Mouse (Mus musculus) ZHBTc4 (cell line): ENCODE measurements around the gene G3bp1.
A peak's percentile ranks its signal among the peaks of the same experiment; 100 is the strongest.

Experiments used
- DNase-seq: peaks from one replicate; pipeline ENCODE4 v3.0.0-alpha.2; 2011; ENCODE audit warnings: low read depth, low spot score

The G3bp1 gene

DNA sequence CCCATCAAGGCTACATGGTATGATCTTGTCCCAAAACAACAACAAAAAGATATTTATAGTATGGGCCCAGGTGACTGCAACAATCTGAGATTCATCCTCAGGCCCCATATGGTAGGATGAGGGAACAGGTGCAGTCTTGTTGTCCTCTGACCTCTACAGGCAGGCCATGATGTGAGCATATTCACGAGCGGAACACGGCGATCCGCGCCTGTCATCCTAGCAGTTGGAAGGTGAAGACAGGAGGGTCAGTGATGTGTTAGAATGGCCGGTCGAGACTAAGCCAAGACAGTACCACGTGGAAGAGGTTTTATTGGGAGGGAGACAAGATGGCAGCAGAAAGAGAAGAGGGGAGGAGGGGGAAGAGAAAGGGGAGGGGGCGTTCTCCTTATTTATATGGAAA, 4.8 kb upstream of the G3bp1 start:
- DNase-seq, result no peak

DNA sequence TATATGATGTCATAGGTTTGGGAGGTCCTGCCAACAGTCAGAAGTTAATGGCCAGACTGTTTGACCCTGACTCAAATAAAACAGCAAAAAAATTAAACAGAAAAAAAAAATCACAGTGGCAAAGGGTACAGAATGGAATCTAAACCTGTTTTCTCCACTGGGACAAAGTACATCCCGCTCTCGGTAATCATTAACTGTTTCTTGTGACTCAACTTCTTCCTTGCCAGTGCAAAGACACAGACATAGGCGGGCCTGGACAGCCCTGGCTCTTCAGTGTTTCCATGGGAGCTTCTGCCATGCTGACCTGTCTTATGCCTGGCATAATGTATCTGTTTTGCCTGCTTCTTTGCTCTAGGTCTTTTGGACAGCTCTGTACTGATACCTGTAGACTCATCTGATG, 4.3 kb upstream of the G3bp1 start:
- DNase-seq, result no peak

DNA sequence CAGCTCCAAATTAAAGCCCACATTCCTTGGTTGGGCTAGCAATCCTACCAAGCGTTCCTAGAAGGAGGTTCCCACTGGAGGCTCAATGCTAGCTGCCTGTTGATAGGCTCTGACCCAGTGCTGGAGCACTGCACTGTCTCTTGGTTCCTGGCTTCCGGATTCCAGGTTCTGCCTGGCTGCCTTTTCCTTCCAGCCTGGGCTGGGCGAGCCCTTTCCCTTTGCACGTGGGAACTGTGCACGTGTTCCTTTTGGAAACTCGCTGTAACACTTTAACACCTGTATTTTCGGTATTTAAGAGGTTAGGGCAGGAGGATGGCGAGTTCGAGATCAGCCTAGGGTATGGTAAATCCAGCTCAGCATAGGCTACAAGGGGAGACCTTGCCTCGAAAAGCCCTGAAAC, 1.5 kb upstream of the G3bp1 start:
- peak; percentile 95 for DNase-seq

DNA sequence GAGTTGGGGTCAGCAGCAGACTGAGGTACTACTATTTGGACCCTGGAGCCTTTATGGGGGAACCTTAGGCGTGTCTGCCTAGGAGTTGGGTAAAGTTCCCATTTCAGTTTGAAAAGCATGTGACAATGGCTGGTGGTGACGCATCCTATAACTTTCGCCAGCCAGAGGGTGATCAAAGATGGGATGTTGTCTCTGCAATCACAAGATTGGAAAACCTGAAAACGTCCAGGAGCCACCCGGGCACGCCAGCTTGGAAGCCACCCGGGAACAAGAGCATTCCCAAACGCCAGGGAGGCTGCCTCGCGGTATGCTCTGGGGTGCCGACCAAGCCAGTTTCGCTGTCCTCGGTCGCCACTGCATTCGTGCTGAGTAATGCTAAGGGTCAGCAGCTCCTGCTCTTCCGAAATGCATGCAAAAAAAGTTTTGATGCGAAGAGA, 856 bp upstream of the G3bp1 start:
- no peak for DNase-seq

DNA sequence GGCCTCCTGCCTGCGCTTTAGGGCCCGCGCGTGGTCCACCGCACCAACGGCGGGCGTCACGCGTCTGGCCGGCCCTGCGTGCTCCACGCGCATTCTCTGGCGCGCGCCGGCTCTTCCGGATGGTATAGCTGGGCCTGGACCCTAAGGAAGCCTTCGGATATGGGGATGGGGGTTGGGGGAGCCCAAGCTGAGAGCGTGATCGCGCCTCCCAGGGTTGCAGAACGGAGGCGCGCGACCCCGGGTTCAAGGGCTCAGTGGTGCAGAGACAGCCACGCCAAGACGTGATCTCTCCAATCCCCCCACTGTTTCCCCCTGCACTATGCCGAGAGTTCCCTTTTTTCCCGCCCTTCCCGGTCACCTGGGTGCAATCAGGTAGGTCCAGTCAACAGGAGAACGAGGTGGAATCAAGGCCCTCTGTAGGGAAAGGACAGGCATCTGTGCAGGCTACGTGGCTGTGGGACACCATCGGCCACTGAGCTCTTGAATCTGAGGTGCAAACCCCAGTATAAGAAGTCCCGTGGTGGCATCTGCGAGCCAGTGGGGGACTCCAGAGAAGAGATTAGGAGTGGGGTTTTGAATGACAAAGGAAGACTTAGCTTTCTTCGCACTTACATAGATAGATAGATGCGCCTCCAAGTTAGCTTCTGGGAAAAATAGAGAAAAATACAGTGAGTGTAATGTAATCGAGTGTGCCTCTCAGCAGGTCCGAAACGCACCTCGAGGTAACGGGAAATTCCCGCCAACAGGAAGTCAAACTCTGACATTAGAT, 622 bp downstream of the G3bp1 start:
- DNase-seq, result peak; percentile 53

DNA sequence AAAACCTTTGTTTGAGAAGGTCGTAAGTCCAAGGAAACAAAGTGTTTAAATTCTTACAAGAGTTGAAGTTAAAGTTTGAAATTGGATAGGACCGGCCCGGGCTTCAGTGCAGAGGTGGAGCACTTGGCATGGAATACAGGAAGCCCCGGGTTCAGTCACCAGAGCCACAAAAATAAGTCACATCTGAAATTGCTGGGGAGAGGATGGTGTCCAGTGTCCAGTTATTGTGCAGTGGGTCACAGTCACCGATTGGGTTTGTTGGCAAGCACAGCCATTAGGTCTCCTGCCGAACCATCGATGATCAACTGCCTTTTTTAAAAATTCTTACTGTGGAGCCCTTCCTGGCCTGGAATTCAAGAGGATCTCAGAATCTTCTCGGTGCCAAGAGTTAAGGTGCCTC, 1.3 kb downstream of the G3bp1 start:
- DNase-seq, result no peak

DNA sequence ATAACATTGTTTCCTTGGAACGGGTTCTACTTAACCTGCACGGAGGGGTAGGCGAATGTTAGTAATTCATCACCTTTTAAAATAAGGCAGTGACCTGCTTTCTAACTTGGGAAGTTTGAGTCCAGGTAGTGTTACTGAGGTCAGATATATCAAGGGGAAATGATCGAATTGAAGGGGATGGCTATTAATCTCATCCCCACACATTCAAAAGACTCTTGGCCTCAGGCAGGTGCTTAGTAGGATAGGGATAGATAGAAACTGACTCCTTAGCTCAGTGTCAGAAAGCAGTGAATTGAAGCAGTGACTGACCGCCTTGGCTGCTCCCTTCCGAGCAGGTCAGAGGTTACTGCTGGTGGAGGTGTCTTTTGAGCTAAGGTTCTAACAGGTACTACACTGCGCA, 2.0 kb downstream of the G3bp1 start:
- no peak for DNase-seq

DNA sequence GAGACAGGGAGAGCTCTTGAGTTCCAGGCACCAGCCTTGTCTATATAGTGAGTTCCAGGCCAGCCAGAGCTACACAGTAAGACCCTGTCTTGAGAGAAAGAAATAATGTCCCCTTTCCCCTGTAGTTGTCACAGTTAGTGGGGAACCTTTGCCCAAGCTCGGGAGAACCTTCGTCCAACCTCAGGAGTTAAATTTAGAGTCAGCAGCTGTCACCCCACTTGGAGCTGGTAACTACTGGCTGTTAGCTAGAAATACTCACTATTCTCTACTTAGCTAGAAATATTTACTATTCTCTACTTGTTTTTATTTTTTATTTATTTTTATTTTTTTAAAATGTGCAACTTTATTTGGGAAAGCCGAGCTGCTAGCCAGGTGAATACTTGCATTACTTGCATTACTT, 3.7 kb downstream of the G3bp1 start:
- DNase-seq, result no peak

DNA sequence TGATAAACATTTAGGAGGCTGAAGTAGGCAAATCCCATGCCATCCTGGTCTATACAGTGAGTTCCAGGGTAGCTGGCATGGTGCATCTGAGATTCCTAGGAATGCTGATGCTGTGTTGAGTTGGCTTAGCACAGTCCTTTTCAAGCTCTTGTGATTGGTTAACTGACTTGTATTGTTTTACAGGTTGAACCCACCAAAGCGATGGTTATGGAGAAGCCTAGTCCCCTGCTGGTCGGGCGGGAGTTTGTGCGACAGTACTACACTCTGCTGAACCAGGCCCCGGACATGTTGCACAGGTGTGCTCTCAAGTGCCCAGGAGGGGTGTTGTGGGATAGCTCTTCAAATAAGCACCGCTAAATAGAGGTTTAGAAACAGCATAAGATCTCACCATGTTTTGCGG, 16.0 kb downstream of the G3bp1 start:
- DNase-seq, result peak; percentile 62

DNA sequence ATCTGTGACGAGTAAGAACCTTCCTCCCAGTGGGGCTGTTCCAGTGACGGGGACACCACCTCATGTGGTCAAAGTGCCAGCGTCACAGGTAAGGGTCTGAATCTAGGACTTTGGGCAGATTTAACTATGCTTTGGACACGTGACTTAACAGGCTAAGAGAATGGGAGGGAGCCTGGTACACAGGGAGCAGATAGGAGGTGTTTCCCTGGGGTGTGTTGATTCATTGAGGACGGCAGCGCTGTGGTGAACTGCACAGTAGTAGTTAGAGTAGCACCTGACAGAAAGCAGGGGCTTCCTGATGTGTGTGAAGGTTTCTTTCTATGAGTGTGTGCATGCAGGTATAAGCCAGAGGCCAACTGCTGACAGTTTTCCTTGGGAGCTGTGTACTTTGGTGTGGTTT, 26.7 kb downstream of the G3bp1 start:
- DNase-seq, result no peak

DNA sequence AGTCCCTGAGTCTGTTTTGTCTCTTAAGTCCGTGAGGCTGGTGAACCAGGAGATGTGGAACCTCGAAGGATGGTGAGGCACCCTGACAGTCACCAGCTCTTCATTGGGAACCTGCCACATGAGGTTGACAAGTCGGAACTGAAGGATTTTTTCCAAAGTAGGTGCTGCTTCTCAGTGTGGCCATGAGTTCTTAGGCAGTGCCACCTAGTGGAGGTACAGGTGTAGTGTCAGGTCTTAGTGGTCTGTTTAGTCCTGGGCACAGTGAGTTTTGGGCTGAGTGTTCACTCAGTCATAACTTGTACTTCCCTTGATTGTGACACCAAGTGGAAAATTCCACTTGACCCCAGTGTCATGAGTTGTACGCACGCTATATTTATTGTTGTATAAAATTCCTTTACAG, 28.4 kb downstream of the G3bp1 start:
- peak; percentile 83 for DNase-seq

DNA sequence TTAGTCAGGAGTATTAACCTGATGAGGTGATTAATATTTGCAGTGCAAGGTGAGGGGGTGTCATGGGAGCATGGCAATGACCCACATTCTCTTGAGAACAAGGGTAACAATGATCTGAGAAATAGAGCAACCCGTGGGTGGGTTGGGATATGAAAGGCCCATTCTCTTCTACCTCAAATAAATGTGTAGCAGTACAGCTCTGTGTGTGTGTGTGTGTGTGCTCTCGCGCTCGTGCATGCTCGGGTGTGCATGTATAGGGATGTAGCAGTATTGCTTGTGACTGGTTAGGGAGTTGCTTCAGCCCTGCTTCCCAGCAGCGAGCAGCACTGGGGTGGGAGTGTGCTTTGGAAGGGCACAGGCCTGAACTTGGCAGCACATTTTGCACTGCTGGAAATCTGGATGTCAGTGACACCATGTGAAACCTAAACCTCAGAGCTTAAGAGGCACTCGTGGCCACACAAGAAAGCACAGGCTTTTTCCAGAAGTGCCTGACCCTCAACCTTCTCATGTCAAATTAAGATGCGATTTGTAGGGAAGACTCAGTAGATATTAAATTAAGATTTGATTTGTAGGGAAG, 32.6 kb downstream of the G3bp1 start:
- DNase-seq, result no peak

DNA sequence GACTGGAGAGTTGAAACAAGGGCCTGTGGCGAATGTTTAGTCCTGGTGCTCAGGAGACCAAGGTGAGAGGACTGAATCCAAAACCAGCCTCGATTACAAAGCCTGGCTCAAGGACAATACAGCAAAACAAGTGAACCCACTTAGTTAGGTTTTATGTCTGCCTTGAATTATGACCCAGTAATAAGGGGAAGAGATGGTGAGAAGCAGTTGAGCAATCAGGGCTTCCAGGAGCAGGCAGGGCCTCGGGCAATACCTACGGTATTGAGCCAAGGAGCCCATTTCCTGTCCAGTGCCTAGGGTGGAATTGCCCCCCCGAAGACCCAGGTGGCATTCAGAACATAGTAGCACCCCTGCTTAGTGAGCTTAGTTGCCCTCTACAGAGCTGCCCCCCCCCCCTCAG, 33.4 kb downstream of the G3bp1 start:
- DNase-seq, result no peak

DNA sequence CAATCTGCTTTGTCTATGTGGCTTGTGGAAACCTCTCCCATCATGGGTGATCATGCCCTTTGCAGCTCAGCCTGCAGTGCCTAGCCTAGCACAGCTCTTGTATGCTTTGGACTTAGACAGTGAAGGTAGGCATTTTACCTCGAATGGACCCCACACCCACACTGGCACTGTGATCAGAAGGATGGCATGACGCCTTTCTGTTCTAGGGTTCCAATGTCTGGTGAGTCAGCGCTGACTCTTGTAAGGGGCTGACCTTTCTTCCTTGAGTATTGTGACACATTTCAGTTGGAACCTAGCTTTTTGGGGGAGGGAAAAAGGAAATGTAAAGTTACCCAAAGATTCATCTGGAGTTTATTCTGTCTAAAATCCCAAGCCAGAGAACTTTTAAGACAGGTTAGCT, 36.0 kb downstream of the G3bp1 start:
- DNase-seq, result no peak

DNA sequence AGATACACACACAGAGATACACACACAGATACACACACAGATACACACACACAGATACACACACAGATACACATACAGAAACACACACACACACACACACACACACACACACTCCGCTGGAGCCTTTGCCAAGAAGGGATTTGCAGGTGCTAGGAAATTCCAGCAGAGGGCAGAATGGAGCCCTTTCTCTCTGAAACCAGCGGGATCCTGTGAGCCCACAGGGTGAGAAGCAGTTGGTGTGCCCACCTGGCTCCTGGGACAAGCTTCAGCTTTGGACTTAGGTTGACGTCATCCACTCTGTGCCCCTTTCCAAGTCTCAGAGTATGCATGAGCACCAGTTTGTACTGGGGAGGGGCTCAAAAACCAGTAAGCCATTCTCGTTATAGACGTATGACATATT, 41.9 kb downstream of the G3bp1 start:
- peak; percentile 50 for DNase-seq

DNA sequence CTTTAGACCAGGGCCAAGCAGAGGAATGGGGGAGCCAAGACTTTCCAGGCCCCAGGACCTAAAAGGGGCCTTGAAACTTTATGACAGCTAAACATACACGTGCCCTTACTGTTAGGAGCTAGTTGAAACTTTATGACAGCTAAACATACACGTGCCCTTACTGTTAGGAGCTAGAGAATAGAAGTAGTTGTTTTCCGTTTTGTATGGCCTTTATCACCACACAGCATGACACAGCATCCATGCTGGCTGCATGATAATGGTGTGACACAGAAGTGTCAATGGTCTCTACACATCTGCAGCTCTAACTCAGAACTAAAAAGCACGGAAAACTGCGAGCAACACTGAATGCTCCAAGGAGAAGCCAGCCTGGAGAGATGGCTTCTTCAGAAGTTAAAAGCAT, 48.2 kb downstream of the G3bp1 start:
- DNase-seq, result no peak

DNA sequence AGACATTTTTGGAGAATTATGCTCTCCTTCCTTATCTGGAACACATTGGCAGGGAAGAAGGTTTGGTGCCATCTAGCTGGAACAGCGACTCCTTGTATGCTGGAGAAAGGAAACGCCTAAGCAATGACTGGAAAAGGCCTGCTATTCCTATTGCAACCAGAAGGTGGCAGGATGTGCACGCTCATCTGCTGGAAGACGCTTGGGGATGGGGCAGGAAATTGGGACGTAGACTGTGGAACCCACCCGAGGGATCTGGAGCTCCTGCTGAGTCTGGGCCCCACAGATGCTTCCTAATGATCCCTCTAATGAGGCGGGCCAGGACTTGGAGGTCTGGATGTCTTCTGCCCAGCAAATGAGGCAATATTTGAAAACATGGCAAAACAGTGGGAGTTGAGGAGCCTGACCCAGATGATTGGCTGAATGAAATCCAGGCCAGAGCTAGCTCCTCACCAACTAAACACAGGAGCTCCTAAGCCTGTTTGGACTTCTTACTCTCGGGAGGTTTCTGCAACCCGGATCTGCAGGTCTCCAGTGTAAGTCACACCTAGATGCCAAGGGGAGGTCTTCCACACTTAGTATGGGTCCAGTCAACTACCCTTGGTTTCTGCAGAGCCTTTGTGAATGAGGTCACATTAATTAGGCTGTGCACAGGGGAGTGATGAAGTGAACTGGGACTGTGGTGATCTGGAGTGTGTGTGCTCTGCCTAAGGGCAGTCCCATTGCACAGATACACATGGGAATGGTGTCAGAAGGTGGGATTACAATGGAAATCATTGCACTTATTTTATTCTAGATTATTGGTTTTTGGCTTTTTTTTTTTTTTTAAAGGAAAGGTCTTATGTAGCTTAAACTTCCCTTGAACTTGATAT, 49.6 kb downstream of the G3bp1 start:
- peak; percentile 85 for DNase-seq

DNA sequence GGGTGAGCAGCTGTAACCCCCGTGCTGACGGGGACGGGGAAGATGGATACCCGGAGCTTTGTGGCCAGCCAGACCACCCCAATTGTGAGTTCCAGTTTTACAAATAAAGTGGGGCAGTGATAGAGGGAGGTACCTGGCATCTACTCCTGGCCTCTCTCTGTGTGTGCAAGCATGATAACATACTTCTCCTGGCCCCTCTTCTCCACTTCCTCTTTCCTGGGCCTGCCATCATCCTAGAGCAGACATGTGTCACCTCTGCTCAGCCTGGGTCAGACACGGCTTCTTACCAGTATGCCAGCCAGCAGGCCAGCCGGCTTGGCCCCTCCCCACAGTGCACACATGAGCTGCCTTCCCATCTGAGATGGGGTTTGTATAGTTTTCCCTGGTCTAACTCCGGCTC, 61.3 kb downstream of the G3bp1 start:
- no peak for DNase-seq

DNA sequence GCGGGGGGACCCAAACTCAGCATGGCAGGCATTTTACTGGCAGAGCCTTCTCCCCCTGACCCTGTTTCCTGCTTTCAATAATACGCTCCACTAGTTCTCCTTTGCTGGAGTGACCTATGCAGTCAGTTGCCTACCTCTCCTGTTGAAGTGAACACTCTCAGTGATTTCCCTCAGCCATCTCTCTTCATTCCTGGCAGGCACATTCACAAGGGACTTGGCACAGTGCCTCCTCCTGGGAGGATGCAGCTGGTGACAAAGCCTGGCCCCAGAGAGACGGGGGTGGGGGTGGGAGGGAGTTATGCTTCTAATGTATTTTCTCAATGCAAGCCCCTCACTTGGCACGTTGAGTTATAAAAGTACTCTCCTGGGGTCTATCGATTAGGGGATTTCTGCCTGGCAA, 63.9 kb downstream of the G3bp1 start:
- no peak for DNase-seq

DNA sequence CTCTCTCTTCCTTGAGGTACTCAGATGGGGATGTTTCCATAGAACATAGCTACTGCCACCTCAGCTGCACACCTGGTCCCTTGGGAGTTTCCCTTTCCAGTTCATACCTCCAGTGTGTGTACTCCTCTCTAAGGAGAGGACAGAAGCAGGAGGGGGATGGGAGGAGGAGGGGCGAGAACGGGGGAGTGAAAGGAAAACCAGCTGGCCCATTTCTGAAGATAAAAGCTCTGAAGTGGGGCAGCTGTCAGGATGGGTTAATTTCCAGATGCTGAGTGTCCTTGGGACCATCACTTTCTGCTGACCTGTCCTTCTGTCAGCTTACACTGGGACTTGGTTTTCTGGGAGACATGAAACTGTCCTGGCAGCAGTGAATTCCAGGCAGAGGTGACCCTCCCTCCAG, 65.3 kb downstream of the G3bp1 start:
- no peak for DNase-seq

DNA sequence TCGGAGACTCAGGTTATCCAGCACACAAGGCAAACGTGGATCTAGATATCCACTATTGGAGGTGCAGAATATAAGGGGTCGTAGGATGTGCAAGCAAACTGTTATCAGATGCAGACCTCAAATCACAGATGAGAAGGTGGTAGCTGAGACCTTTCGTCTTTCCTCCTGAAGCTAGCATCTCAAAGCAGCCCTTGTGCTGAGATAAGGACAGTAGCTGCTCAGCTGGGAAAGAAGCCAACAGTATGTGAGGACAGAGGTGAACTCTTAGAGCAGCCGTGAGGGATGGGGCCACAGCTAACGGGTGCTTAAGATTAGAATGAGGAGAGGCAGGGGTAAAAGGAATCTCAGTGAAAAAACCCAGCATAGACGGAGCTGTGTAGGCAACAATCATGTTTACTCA, 72.6 kb downstream of the G3bp1 start:
- DNase-seq, result no peak

DNA sequence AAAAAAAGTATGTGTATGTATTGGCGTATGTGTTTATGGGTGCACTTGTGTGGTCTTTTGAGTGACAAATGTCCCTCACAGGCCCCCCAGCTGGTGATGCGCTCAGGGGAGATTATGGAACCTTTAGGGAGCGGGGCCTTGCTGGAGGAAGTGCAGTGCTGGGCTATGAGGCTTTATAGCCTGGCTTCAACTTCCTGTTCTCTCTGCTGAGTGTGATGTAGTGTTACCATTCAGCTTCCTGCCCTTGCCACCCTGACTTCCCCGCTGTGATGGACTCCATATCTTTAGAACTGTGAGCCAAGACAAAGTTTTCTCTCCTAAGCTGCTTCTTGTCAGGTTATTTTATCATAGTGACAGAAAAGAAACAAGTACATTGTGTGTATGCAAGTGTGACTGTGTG, 73.2 kb downstream of the G3bp1 start:
- DNase-seq, result no peak

DNA sequence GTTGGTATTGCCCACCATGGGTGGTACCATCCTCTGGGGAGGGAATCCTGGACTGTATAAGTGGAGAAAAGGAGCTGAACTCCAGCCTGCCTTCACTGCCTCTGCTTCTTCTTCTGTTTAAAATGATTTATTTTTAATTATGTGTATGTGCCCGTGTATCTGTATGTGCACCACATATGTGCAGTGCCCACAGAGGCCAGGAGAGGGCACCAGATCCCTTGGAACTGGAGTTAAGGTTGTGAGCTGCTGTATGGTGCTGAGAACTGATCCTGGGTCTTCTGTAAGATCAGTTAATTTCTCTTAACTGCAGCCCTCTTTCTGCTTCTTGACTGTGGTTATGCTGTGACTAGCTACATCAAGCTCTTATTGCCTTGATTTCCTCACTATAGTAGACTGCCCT, 76.2 kb downstream of the G3bp1 start:
- DNase-seq, result peak; percentile 18
